Mouse (Mus musculus): ENCODE data around the gene Pfkl. TPM values are rescaled to one million over a fixed set of nuclear protein-coding genes. Genes with fewer than 3 reads are reported as not detected.

Gene Pfkl
- polyA plus RNA-seq, 1 experiment from 2014 or later, result 131 TPM

DNA sequence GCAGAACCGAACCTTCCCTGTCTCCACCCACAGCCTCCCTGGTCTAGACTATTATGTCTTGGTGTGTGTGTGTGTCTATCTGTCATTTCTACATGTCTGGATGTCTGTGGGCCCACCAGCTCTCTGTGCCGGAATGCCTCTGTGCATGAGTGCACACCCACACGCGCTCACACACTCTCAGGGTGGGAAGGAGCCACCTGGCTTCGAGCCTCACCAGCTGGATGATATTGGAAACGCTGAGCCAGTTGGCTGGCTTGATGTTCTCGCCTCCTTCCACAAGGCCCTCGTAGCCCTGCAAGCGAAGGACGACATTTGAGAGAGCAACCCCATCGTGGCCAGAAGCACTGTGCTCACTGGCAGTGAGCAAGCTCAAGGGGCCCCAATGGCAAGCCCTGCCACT, 8.1 kb downstream of the Pfkl start:
- ChIA-PET CTCF (interaction anchor here (4.0 kb wide), 1 partner anchor 17 kb away, joined by 17 read pairs; no protein-coding TSS in a partner anchor), POLR2A (no interaction called here)
- in situ Hi-C loops (cut with MboI; ENCODE audit: low pct_unique_long_range_greater_than_20kb), result no loop called here
- DNase-seq (ENCODE audit: low read depth, low spot score), result no peak
- no peaks in the 10 kb centered on the region for H3K27me3 ChIP-seq
- TF ChIP-seq CTCF (IDR thresholded peaks at IDR 0.05), result no peak
- no peak for ATAC-seq

DNA sequence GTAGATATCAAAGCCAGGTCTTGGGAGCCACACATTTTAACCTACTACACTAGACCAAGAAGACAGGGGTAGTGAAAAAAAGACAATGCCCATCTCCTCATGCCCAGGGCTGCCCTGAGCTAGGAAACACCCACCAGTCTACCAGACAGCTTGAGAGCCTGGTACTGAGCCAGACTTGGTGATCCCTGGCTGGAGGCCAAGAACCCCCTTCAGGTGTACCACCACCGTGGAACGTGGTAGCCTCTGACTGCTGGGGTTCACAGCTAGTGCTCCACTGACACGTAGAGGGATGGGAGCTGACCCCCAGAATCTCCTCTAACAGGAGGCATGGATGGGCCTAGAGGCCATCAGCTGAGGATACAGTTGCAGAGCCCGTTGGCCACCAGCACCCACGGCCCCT, 9.7 kb downstream of the Pfkl start:
- ChIA-PET POLR2A (interaction anchor here (1.2 kb wide), 1 partner anchor 9 kb away, joined by 3 read pairs; the partner anchor contains the start of gene Pfkl), CTCF (interaction anchor here (4.0 kb wide), 1 partner anchor 15 kb away, joined by 17 read pairs; no protein-coding TSS in a partner anchor)
- in situ Hi-C loops (cut with MboI; ENCODE audit: low pct_unique_long_range_greater_than_20kb), result no loop called here
- no peak for DNase-seq (ENCODE audit: low read depth, low spot score)
- no peak for TF ChIP-seq CTCF (IDR thresholded peaks at IDR 0.05)
- H3K27me3 ChIP-seq, result no peaks in the 10 kb centered on the region
- ATAC-seq, result no peak

DNA sequence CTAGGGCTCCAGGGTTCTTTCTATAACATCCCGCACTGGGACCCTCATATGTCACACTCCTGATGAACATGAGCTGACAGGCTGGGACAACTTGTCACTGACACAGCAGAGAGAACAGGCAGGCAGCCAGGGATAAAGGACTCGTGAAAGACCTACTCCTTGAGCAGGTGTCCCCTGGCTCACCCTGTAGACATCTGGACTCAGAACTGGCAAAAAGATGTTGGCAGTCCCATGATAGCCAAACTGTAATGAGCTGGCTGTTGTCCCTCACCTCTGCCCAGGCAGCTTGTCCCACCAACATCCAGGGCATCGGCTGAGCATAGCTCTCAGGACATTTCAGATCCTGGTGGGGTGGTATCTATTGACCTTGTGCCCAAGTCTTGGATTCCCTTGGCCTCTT, 14.2 kb downstream of the Pfkl start:
- ATAC-seq (no peak), DNase-seq (ENCODE audit: low read depth, low spot score) (no peak)
- CTCF ChIA-PET, result interaction anchor here (2.1 kb wide), 1 partner anchor 11 kb away, joined by 5 read pairs; no protein-coding TSS in a partner anchor
- in situ Hi-C loops (cut with MboI; ENCODE audit: low pct_unique_long_range_greater_than_20kb), result no loop called here
- POLR2A ChIA-PET, result no interaction called here
- no peak for TF ChIP-seq CTCF (IDR thresholded peaks at IDR 0.05)
- no peaks in the 10 kb centered on the region for H3K27me3 ChIP-seq

DNA sequence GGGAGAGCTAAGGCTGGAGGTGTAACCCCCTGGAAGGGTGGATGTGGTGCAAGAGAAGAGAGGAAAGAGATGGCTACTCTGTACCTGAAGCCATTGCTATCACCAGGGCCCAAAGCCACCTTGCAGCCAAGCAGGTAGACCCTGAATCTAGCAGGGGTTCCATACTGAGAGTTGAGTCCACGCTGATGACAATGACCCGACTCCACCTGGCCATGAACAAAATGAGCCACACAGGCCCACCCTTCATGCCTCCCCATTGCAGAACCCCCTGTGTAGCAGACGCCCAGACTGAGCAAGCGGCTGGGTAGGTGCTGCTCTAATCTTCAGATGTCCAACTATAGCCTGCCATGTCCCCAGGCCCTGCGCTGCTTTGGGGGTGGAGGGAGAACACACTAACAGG, 24.1 kb downstream of the Pfkl start:
- no peak for TF ChIP-seq CTCF (IDR thresholded peaks at IDR 0.05)
- DNase-seq (ENCODE audit: low read depth, low spot score), result no peak
- ChIA-PET POLR2A (interaction anchor here (0.6 kb wide), 1 partner anchor 418 kb away, joined by 3 read pairs; no protein-coding TSS in a partner anchor), CTCF (interaction anchor here (1.8 to 2.3 kb wide), 3 partner anchors 14 to 41 kb away, joined by 8 to 17 read pairs (median 9); no protein-coding TSS in a partner anchor)
- in situ Hi-C loops (cut with MboI; ENCODE audit: low pct_unique_long_range_greater_than_20kb), result no loop called here
- no peak for ATAC-seq
- H3K27me3 ChIP-seq, result no peaks in the 10 kb centered on the region

DNA sequence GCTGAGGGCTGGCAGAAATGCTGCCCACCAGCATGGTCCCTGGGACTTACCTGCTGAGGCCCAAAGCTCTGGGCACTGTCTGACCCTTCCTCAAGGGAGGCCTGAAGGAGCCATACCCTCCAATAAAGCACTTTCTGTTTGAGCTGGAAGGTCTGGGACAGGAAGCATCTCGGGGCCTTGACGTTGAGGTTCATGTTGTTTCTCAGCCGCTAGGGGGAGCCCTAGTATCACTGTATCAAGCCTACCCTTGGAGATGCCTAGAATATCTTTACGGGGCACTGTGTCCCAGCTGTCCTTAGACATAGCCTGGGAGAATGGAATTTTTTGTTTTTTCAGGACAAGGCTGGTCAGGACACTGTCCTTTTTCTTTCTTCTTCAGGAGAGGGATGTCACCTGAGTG, 25.2 kb downstream of the Pfkl start:
- ChIA-PET CTCF (interaction anchor here (0.8 to 2.3 kb wide), 9 partner anchors 8 to 163 kb away, joined by 3 to 17 read pairs (median 5); no protein-coding TSS in a partner anchor), POLR2A (interaction anchor here (0.7 to 1.5 kb wide), 2 partner anchors 25 to 32 kb away, joined by 3 to 4 read pairs; partner anchors contain the start of gene Pfkl)
- in situ Hi-C loops (cut with MboI; ENCODE audit: low pct_unique_long_range_greater_than_20kb), result loop anchor here (5.0 kb wide), 1 partner anchor 62 kb away; no protein-coding TSS in a partner anchor
- DNase-seq (ENCODE audit: low read depth, low spot score) (peak; percentile 28), ATAC-seq (peak; percentile 61)
- no peak for TF ChIP-seq CTCF (IDR thresholded peaks at IDR 0.05)
- H3K27me3 ChIP-seq, result no peaks in the 10 kb centered on the region

DNA sequence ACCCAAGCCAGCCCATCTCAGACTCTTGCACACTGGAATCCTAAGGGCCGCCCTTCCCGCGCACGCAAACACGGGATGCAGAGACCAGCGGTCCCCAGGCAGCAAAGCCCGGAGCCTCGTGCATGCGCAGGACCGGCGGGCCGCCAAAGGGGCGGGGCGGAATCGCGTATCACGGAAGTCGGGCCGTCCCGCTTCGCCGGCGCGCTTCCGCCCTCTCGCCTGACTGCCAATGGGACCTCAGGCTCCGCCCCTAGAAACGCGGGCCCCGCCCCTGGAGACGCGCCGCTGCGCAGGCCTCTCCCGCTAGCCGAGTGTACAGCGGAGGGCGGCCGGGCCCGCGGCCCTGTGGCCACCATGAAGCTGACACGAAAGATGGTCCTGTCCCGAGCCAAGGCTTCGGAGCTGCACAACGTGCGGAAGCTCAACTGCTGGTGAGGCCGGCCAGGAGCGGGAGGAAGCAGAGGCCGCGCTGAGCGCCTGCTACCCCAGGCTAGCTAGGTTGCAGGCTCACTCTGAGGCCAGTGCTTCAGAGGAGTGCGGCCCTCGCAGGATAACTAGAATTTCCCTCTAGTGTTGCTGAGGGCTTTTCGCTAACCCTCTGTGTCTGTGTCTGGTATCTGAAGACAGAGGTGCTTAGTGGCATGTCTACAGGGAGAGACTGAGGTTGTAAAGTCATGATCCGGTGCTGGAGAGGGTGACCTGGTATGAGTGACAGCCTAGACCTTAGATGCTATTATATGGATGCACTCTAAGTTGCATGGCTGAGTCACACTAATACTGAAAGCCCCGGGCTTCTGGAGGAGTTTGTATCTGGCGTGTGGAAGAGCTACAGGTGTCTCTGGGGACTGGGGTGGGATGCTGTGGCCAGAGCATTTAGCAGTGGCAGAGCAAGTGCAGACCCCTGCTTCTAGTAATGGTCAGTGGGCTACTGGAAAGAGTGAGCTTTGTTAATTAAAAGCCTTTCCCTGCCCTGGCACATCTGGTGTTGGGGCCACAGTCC, 31.2 kb downstream of the Pfkl start, which contains the start of gene 1810043G02Rik:
TSS of gene 1810043G02Rik (plus strand) at position 174 of the 1,000 bp plus-strand sequence.
- POLR2A ChIA-PET, result interaction anchor here (0.6 to 1.0 kb wide), 3 partner anchors 14 to 364 kb away, joined by 3 to 4 read pairs (median 3); no protein-coding TSS in a partner anchor
- no peak for TF ChIP-seq CTCF (IDR thresholded peaks at IDR 0.05)
- CTCF ChIA-PET, result interaction anchor here (1.0 kb wide), 1 partner anchor 12 kb away, joined by 3 read pairs; no protein-coding TSS in a partner anchor
- DNase-seq (ENCODE audit: low read depth, low spot score) (peak; percentile 62), ATAC-seq (peak; percentile 89)
- no peaks in the 10 kb centered on the region for H3K27me3 ChIP-seq
- in situ Hi-C loops (cut with MboI; ENCODE audit: low pct_unique_long_range_greater_than_20kb), result loop anchor here (10.0 kb wide), 1 partner anchor 344 kb away; no protein-coding TSS in a partner anchor

DNA sequence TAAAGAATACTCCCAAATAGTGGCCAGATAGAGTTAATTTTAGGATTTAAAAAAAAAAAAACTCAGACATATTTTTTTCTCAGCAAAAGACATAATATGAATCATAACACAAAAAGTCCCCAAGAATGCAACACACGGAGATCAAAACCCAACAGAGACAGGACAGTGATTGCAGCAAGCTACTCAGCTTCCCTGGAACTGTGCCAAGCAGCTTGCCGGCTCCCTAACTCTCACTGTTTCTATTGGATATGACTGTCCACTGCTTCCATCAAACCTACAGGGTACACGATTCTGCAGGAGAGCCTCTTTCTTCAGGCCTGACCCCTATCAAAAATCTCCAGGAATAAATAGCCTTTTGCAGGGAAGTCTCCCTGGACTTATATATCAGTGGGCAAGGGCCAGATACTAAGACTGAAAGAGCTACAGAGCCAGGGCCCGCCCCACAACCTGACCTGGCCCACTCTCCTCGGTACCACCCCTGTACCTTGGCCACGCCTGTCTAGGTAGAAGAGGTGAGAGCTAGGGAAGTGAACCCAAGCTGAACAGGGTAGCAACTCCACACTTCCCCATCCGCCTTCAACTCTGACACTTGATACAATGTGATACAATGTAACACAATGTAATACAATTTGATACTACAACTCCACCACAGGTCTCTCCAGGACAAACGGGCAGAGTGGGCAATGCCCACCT, 33.3 kb downstream of the Pfkl start:
- in situ Hi-C loops (cut with MboI; ENCODE audit: low pct_unique_long_range_greater_than_20kb), result loop anchor here (10.0 kb wide), 1 partner anchor 342 kb away; no protein-coding TSS in a partner anchor
- TF ChIP-seq CTCF (IDR thresholded peaks at IDR 0.05), result no peak
- H3K27me3 ChIP-seq, result no peaks in the 10 kb centered on the region
- peak; percentile 42 for DNase-seq (ENCODE audit: low read depth, low spot score)
- ATAC-seq, result no peak
- ChIA-PET POLR2A (no interaction called here), CTCF (no interaction called here)

DNA sequence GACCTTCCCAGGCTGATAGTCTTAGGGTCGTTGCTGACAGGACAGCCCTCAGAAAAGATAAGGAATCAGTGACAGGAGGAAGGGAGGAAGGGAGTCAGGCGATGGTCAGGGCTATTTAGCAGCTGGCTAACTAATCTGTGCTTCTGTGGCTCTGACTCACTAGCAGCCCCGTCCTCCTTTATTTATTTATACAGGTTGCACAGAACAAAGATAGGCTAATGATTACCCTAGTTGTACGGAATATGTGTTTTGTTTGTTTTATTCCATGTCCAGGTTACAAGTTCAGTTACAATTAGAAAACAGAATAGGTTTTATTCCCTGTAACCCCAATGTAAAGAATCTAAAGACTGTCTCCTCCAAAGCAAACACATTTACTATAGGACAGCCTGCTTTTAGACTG, 34.2 kb downstream of the Pfkl start:
- in situ Hi-C loops (cut with MboI; ENCODE audit: low pct_unique_long_range_greater_than_20kb), result loop anchor here (10.0 kb wide), 1 partner anchor 341 kb away; no protein-coding TSS in a partner anchor
- DNase-seq (ENCODE audit: low read depth, low spot score) (no peak), ATAC-seq (no peak)
- no peaks in the 10 kb centered on the region for H3K27me3 ChIP-seq
- no peak for TF ChIP-seq CTCF (IDR thresholded peaks at IDR 0.05)
- CTCF ChIA-PET, result no interaction called here
- POLR2A ChIA-PET, result no interaction called here

DNA sequence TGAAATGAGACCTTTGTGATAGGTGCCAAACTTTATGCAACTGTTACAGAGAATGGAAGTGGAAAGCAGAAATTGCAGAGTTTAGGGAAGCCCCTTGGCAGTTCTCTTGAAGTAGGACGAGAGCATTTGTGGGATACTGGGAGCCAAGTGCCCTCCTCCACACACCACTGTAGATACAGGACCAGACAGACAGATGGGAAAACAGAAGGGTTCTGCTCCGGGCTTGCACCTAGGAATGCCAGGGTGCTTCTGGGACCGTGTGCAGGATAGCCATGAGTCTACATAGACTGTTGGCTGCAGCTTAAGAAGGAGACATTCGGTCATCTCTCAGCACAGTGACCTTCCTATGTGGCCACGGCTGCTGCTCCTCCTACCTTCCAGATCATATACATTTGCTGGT, 35.1 kb downstream of the Pfkl start:
- ATAC-seq (no peak), DNase-seq (ENCODE audit: low read depth, low spot score) (no peak)
- ChIA-PET CTCF (no interaction called here), POLR2A (no interaction called here)
- no peak for TF ChIP-seq CTCF (IDR thresholded peaks at IDR 0.05)
- in situ Hi-C loops (cut with MboI; ENCODE audit: low pct_unique_long_range_greater_than_20kb), result loop anchor here (10.0 kb wide), 1 partner anchor 340 kb away; no protein-coding TSS in a partner anchor
- no peaks in the 10 kb centered on the region for H3K27me3 ChIP-seq

DNA sequence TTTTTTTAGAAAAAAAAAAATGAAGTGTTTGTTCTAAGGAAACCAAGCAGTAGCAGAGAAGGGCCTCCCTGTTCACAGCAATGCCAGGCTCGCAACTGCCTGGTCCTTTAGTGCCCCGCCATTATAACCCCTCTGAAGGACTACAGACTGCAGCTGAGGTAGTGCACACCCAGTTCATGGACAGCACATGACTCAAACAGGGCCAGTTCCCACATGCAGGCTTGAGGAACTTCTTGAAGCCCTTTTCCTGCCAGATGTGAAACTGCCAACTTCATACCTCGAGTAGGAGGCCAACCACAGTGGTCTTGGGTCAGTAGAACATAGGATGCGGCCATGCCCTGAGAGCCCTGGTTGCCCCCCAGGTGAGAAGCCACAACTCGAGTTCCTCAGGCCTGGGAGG, 35.6 kb downstream of the Pfkl start:
- ChIA-PET POLR2A (no interaction called here), CTCF (no interaction called here)
- DNase-seq (ENCODE audit: low read depth, low spot score) (no peak), ATAC-seq (no peak)
- in situ Hi-C loops (cut with MboI; ENCODE audit: low pct_unique_long_range_greater_than_20kb), result loop anchor here (10.0 kb wide), 1 partner anchor 340 kb away; no protein-coding TSS in a partner anchor
- H3K27me3 ChIP-seq, result no peaks in the 10 kb centered on the region
- TF ChIP-seq CTCF (IDR thresholded peaks at IDR 0.05), result no peak
